Mouse (Mus musculus) neural tube, embryonic 11.5 days (tissue): Measurements from ENCODE around the gene Vill. TPM values are rescaled to one million over a fixed set of nuclear protein-coding genes. Genes with fewer than 3 reads are reported as not detected.

Experiments
- ATAC-seq: fragments of 200-750 bp; cut with Nextera tagmentation; 2 replicates; pipeline ENCODE4 v1.8.0; 2017; ENCODE audit warnings: moderate number of reproducible peaks, mild to moderate bottlenecking, moderate TSS enrichment, moderate library complexity; ENCODE audit not compliant: insufficient read depth, low FRiP score, low TSS enrichment
- DNase-seq: peaks from one replicate; pipeline ENCODE4 v3.0.0-alpha.2; 2015; ENCODE audit warnings: low spot score
- H3K27ac ChIP-seq: fragments of 300-500 bp; sonication (generic); 2 replicates; pipeline ENCODE4 v1.5.1; 2014; ENCODE audit warnings: low read depth, mild to moderate bottlenecking, low read length
- H3K27me3 ChIP-seq: fragments of 300-500 bp; sonication (generic); 2 replicates; pipeline ENCODE4 v1.6.1; 2014; ENCODE audit warnings: mild to moderate bottlenecking, low read length, mixed read lengths; ENCODE audit not compliant: control insufficient read depth, insufficient read depth
- H3K36me3 ChIP-seq: fragments of 300-500 bp; sonication (generic); 2 replicates; pipeline ENCODE4 v1.6.1; 2014; ENCODE audit warnings: mild to moderate bottlenecking, low read length, moderate library complexity, mixed read lengths; ENCODE audit not compliant: control insufficient read depth, insufficient read depth
- H3K4me1 ChIP-seq: fragments of 300-500 bp; sonication (generic); 2 replicates; pipeline ENCODE4 v1.6.1; 2014; ENCODE audit warnings: low read length, mixed read lengths; ENCODE audit not compliant: control insufficient read depth, insufficient read depth
- H3K4me2 ChIP-seq: fragments of 300-500 bp; sonication (generic); 2 replicates; pipeline ENCODE4 v1.6.1; 2014; ENCODE audit warnings: low read depth, mild to moderate bottlenecking, moderate library complexity
- H3K4me3 ChIP-seq: fragments of 300-500 bp; sonication (generic); 2 replicates; pipeline ENCODE4 v1.5.1; 2014; ENCODE audit warnings: low read depth, low read length
- H3K9ac ChIP-seq: fragments of 300-500 bp; sonication (generic); 2 replicates; pipeline ENCODE4 v1.6.1; 2014; ENCODE audit warnings: mild to moderate bottlenecking, low read length
- H3K9me3 ChIP-seq: fragments of 300-500 bp; sonication (generic); 2 replicates; pipeline ENCODE4 v1.6.1; 2016; ENCODE audit warnings: low read length; ENCODE audit not compliant: control insufficient read depth
- WGBS: fragments of 180-500 bp; shearing (Covaris S2); extraction: QIAGEN DNeasy Blood & Tissue Kit; methylation state at CpG from one replicate; pipeline ENCODE4 v1.1.7; 2014; 5-methylcytosine and 5-hydroxymethylcytosine counted together
- polyA plus RNA-seq: library from polyadenylated mRNA; unstranded; fragments of >200 nt; fragmentation: Nextera tagmentation; extraction: Ambion mirVana; gene quantifications from 2 replicates; pipeline ENCODE4 v1.2.1, GENCODE M21; 2014

The Vill gene
- polyA plus RNA-seq, 1 experiment from 2014 or later: 12.1 TPM

- no peak for ATAC-seq
- WGBS: 89% methylated on average over 11 of the region's 11 CpGs
These were observed 15.7 kb downstream of the Vill start for GRCm38 (mm10) chr9:119068266-119068665.

GRCm38 (mm10) chr9:119070173-119070825 is 17.7 kb downstream of the Vill start:
- ATAC-seq (no peak), DNase-seq (no peak)
- no peaks in the 10 kb centered on the region for H3K4me1 ChIP-seq
- H3K9ac ChIP-seq: no peak overlapping the region
- no peak overlapping the region for H3K27ac ChIP-seq
- H3K27me3 ChIP-seq: no peaks in the 10 kb centered on the region
- no peak overlapping the region for H3K4me2 ChIP-seq
- WGBS: 85% methylated on average over 13 of the region's 13 CpGs
- no peak overlapping the region for H3K4me3 ChIP-seq
- no peaks in the 10 kb centered on the region for H3K9me3 ChIP-seq
- H3K36me3 ChIP-seq: no peaks in the 10 kb centered on the region; the same call in none of the 2 replicates

More at GRCm38 (mm10) chr9:119068266-119068665, 15.7 kb downstream of the Vill start:
- Histone ChIP-seq H3K36me3 (no peaks in the 10 kb centered on the region; the same call in 1 of the 2 replicates), H3K27ac (no peak overlapping the region), H3K4me2 (no peak overlapping the region), H3K4me3 (no peak overlapping the region), H3K27me3 (no peaks in the 10 kb centered on the region), H3K4me1 (no peaks in the 10 kb centered on the region), H3K9me3 (no peaks in the 10 kb centered on the region), H3K9ac (no peak overlapping the region)
- DNase-seq: no peak

GRCm38 (mm10) chr9:119071786-119072185 is 19.2 kb downstream of the Vill start:
- no peak overlapping the region for H3K27ac ChIP-seq
- H3K4me3 ChIP-seq: no peak overlapping the region
- ATAC-seq (no peak), DNase-seq (no peak)
- H3K36me3 ChIP-seq: no peaks in the 10 kb centered on the region; the same call in none of the 2 replicates
- no peak overlapping the region for H3K9ac ChIP-seq
- H3K27me3 ChIP-seq: no peaks in the 10 kb centered on the region
- H3K9me3 ChIP-seq: no peaks in the 10 kb centered on the region
- 83% methylated on average over 9 of the region's 9 CpGs for WGBS
- no peaks in the 10 kb centered on the region for H3K4me1 ChIP-seq
- H3K4me2 ChIP-seq: no peak overlapping the region

DNA sequence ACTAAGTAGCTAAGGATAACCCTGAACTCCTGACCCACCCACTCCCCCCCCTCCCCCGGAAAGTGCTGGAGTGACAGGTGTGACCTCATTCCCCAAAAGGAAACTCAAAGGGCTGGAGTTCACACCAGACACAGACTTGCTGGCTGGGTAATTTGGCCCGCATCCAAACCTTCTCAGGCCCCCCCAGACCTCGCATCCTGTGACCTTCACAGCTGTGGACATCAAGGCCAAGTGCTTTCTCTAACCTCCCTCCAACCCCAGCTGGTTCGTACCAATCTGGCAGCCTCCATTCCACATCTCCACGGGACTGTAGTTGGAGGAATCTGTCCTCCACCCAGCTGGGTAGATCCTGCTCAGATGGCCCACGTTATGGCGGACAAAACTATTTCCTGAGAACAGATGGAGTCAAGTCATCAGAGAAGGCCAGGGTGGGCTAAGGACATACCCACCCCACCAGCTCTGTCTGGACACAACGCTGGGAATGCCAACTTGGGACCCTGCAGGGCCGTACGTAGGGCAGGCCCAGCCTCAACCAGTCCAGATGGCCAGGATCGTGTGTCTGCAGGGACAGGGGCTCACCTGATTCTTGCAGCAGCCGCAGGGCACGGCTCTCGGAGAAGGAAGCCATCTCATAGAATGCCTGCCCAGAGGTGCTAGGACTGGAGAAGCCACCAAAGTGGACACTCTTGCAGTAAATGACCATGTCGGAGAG is 20.8 kb downstream of the Vill start:
- no peak overlapping the region for H3K27ac ChIP-seq

DNA sequence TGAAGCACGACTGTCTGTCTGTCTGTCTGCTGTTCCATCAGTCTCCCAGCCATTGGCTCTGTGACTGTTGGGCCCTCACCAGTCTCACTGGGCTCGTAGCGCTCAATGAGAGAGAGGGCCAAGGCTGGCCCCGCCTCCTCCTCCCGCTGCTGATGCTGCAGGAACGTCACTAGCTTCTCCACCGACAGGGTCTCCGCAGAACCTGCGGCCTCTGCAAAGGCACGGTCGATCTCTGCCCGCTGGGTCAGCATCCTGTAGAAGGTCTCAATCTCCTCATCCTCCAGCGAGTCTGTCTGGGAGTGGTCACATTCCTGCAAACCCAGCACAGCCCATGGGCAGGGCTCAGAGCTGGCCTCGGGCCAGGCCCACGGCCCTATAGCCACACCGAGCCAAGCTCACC is 23.1 kb downstream of the Vill start:
- ATAC-seq: no peak
- Histone ChIP-seq H3K36me3 (no peaks in the 10 kb centered on the region; the same call in none of the 2 replicates), H3K4me3 (no peak overlapping the region), H3K27me3 (no peaks in the 10 kb centered on the region), H3K4me1 (no peaks in the 10 kb centered on the region), H3K9ac (no peak overlapping the region), H3K9me3 (no peaks in the 10 kb centered on the region), H3K27ac (no peak overlapping the region), H3K4me2 (no peak overlapping the region)
- WGBS: 76% methylated on average over 16 of the region's 16 CpGs
- no peak for DNase-seq

More for the DNA sequence above, 20.8 kb downstream of the Vill start:
- H3K4me1 ChIP-seq: no peaks in the 10 kb centered on the region
- DNase-seq (no peak), ATAC-seq (no peak)
- no peaks in the 10 kb centered on the region for H3K9me3 ChIP-seq
- H3K27me3 ChIP-seq: no peaks in the 10 kb centered on the region
- H3K4me3 ChIP-seq: no peak overlapping the region
- no peak overlapping the region for H3K4me2 ChIP-seq
- 87% methylated on average over 15 of the region's 15 CpGs for WGBS
- H3K36me3 ChIP-seq: no peaks in the 10 kb centered on the region; the same call in none of the 2 replicates
- no peak overlapping the region for H3K9ac ChIP-seq

DNA sequence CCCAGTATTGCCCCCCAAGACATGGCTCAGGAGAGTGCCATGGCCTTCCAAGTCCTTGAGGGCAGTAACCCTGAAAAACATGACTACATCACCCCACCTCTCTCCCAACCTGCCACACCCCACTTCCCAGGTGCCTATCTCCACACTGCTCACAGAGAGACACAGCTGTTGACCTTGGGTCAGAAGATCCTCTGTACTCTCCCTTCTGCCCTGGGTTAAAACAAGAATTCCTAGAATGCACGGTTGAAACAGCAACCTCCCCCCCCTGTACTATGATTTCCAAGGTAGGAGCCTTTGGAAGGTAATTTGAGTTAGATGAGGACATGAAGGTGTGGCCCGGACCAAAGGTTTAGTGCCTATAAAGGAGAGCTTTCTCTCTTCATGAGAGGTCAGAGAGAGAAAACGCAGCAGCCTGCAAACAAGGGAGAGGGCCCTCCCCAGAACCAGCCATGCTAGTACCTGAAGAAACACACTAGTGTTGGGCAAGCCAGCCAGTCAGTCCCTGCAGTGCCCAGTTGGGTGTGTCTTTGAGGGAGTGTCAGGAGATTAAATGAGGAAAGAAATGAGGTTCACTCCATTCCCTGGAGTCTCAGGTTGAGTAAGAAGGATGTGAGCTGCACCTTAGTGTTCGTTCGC is 27.6 kb downstream of the Vill start:
- no peak overlapping the region for H3K4me3 ChIP-seq
- no peak for DNase-seq
- no peak overlapping the region for H3K27ac ChIP-seq
- H3K36me3 ChIP-seq: no peaks in the 10 kb centered on the region
- 76% methylated on average over 5 of the region's 5 CpGs for WGBS
- H3K4me2 ChIP-seq: no peak overlapping the region
- H3K27me3 ChIP-seq: no peaks in the 10 kb centered on the region
- H3K9me3 ChIP-seq: no peaks in the 10 kb centered on the region
- ATAC-seq: no peak
- H3K4me1 ChIP-seq: peaks cover 13% of the 10 kb centered on the region
- no peak overlapping the region for H3K9ac ChIP-seq

DNA sequence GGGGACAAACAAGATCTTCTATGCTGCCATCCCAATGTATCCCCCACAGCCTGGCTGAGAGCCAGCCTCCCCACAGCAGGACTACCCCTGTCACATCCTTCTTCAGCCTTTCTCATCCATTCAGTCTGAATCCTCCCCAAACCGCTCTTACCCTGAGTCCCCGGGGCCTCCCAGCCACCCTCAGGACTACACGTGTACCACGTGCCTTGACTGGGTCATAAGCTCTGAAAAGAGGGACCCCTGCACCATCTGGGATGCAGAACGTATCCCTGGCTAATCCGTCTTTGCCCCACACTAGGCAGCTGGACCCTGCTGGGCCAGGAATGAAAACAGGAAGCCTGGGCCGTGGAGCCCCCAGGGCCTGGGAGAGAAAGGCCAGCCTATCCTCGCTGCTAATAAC is 29.5 kb downstream of the Vill start:
- DNase-seq (peak; percentile 73), ATAC-seq (peak; percentile 64)
- Histone ChIP-seq H3K36me3 (no peaks in the 10 kb centered on the region), H3K9ac (peak overlapping the region; percentile 3; the same call in 1 of the 2 replicates), H3K4me3 (no peak overlapping the region), H3K4me2 (no peak overlapping the region), H3K9me3 (no peaks in the 10 kb centered on the region), H3K27ac (peak overlapping the region; percentile 73), H3K27me3 (no peaks in the 10 kb centered on the region), H3K4me1 (peaks cover 18% of the 10 kb centered on the region)
- WGBS: 6% methylated on average over 8 of the region's 8 CpGs

GRCm38 (mm10) chr9:119082656-119083430 is 30.3 kb downstream of the Vill start:
- ATAC-seq (no peak), DNase-seq (no peak)
- Histone ChIP-seq H3K4me1 (peaks cover 21% of the 10 kb centered on the region), H3K27ac (peak overlapping the region; percentile 73), H3K27me3 (no peaks in the 10 kb centered on the region), H3K4me3 (no peak overlapping the region), H3K9ac (no peak overlapping the region), H3K36me3 (no peaks in the 10 kb centered on the region), H3K4me2 (no peak overlapping the region), H3K9me3 (no peaks in the 10 kb centered on the region)
- WGBS: 72% methylated on average over 7 of the region's 7 CpGs
